Mouse (Mus musculus): Measurements from ENCODE around the gene Hydin. TPM values are rescaled to one million over a fixed set of nuclear protein-coding genes. Genes with fewer than 3 reads are reported as not detected.
"Not testable (repeated sequence)": the region's sequence is repeated elsewhere in the genome, so short reads cannot be mapped to it uniquely, and the experiment has no call there.

Hydin gene
- polyA plus RNA-seq, 1 experiment, result not detected

DNA sequence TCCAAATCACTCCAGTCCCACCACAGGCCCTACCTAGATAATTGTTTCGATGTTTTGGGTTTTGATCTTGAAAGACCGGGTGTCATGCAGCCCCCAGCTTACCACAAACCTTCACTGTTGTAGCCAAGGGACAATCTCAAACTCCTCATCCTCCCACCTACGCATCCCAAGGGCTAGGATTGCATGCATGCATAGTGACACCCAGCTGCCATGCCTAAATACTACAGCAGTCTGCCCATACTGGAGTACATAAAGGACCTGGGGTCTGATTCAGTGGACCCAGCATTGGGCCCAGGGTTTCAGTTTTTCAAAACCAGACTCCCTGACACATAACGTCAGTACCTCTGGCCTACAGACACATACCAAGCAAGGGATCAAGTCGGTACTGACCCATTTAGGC, 224.3 kb downstream of the Hydin start:
- no peaks in the 10 kb centered on the region for H3K4me1 ChIP-seq (ENCODE audit: control insufficient read depth, insufficient read depth, low read length)
- H3K27ac ChIP-seq (ENCODE audit: insufficient read depth, low read length), result no peak overlapping the region
- no peak for TF ChIP-seq CTCF (IDR thresholded peaks at IDR 0.05; ENCODE audit: borderline replicate concordance, insufficient read depth, low read length)
- no peak for TF ChIP-seq POLR2A (IDR thresholded peaks at IDR 0.05; ENCODE audit: low read depth, low read length)
- no peak overlapping the region for H3K4me3 ChIP-seq (ENCODE audit: insufficient read depth, low read length)

DNA sequence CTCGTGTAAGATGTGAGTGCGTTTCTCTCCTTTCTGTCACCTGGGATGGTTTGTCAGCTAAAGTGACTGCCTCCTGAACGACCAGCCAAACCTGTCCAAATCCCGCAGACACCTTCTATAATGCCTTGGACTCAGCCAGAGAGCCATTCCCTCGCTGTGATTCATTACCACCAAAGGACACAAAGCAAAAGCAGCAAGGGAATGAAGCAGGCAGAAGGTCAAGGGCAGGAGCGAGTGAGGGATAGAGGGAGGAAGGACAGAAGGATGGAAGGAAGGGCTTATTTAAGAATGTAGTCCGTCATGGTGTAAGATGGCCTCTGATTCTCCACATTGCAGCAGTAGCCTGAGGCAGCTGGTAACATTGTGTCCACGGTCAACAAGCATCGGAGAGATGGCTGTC, 229.5 kb downstream of the Hydin start:
- Histone ChIP-seq H3K4me3 (ENCODE audit: insufficient read depth, low read length) (no peak overlapping the region), H3K4me1 (ENCODE audit: control insufficient read depth, insufficient read depth, low read length) (no peaks in the 10 kb centered on the region), H3K27ac (ENCODE audit: insufficient read depth, low read length) (no peak overlapping the region)
- TF ChIP-seq POLR2A (IDR thresholded peaks at IDR 0.05; ENCODE audit: low read depth, low read length), result no peak
- TF ChIP-seq CTCF (IDR thresholded peaks at IDR 0.05; ENCODE audit: borderline replicate concordance, insufficient read depth, low read length), result no peak

GRCm38 (mm10) chr8:110500253-110500652, 233.5 kb downstream of the Hydin start:
- no peak overlapping the region for H3K27ac ChIP-seq (ENCODE audit: insufficient read depth, low read length)
- TF ChIP-seq POLR2A (IDR thresholded peaks at IDR 0.05; ENCODE audit: low read depth, low read length) (no peak), CTCF (IDR thresholded peaks at IDR 0.05; ENCODE audit: borderline replicate concordance, insufficient read depth, low read length) (no peak)
- H3K4me3 ChIP-seq (ENCODE audit: insufficient read depth, low read length), result no peak overlapping the region
- H3K4me1 ChIP-seq (ENCODE audit: control insufficient read depth, insufficient read depth, low read length), result no peaks in the 10 kb centered on the region

DNA sequence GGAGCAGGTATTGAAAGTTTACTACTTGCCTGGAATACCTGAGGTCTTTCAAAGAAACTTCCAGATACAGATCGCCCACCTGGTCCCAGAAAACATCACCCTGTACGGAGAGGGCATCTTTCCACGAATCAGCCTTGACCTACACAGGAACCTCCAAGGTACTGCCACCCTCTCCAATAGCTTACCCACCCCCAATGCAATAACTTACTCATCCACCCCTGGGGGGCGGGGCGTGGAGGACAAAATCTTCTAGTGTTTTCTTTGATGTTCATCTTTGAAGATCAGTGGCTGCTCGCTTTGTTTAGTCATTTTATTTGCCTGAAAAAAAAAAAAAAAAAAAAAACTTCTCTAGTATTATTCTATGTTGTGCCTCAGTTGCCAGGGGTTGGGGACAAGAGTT, 233.9 kb downstream of the Hydin start:
- TF ChIP-seq CTCF (IDR thresholded peaks at IDR 0.05; ENCODE audit: borderline replicate concordance, insufficient read depth, low read length) (no peak), POLR2A (IDR thresholded peaks at IDR 0.05; ENCODE audit: low read depth, low read length) (no peak)
- Histone ChIP-seq H3K4me1 (ENCODE audit: control insufficient read depth, insufficient read depth, low read length) (no peaks in the 10 kb centered on the region), H3K27ac (ENCODE audit: insufficient read depth, low read length) (no peak overlapping the region), H3K4me3 (ENCODE audit: insufficient read depth, low read length) (no peak overlapping the region)

DNA sequence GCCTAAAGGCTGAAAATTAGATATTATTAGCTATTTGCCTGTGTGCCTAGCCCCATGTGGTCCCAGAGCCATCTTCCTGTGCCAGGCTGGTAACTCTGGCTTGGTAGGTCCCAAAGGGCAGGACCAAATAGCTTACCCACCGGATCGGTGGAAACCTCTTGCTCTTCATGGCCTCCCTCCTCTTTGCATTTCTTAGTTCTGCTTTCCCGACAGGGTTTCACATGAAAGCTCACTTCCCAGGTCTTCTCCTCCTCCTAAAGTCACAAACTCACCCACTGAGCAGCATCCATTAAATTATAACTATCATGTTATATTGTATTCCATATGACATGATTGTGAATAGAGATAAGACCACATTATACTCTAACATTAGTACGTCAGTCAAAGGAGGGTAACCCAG, 234.6 kb downstream of the Hydin start:
- H3K4me3 ChIP-seq (ENCODE audit: insufficient read depth, low read length), result no peak overlapping the region
- no peak for TF ChIP-seq CTCF (IDR thresholded peaks at IDR 0.05; ENCODE audit: borderline replicate concordance, insufficient read depth, low read length)
- no peak for TF ChIP-seq POLR2A (IDR thresholded peaks at IDR 0.05; ENCODE audit: low read depth, low read length)
- H3K4me1 ChIP-seq (ENCODE audit: control insufficient read depth, insufficient read depth, low read length), result no peaks in the 10 kb centered on the region
- no peak overlapping the region for H3K27ac ChIP-seq (ENCODE audit: insufficient read depth, low read length)

GRCm38 (mm10) chr8:110502880-110503279, 236.1 kb downstream of the Hydin start:
- TF ChIP-seq CTCF (IDR thresholded peaks at IDR 0.05; ENCODE audit: borderline replicate concordance, insufficient read depth, low read length), result no peak
- TF ChIP-seq POLR2A (IDR thresholded peaks at IDR 0.05; ENCODE audit: low read depth, low read length), result no peak
- Histone ChIP-seq H3K4me1 (ENCODE audit: control insufficient read depth, insufficient read depth, low read length) (no peaks in the 10 kb centered on the region), H3K27ac (ENCODE audit: insufficient read depth, low read length) (no peak overlapping the region), H3K4me3 (ENCODE audit: insufficient read depth, low read length) (no peak overlapping the region)

DNA sequence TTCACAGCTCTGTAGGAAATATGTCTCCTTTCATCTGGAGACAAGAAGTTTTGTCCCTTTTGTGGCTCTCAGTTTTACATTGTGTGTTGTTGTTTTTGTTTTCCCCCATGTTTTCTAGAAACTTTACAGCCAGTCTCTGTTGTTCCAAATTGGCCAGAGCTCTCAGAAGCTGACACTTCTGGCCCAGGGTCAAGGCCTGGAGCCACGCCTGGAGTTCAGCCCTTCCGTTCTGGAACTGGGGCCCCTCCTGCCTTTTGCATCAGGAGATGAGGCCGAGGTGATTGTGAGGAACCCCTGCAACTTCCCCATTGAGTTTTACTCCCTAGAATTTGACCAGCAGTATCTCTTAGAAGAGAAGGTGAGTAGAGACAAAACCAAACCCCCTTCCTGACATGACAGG, 242.0 kb downstream of the Hydin start:
- TF ChIP-seq CTCF (IDR thresholded peaks at IDR 0.05; ENCODE audit: borderline replicate concordance, insufficient read depth, low read length) (no peak), POLR2A (IDR thresholded peaks at IDR 0.05; ENCODE audit: low read depth, low read length) (no peak)
- H3K4me1 ChIP-seq (ENCODE audit: control insufficient read depth, insufficient read depth, low read length), result no peaks in the 10 kb centered on the region
- no peak overlapping the region for H3K27ac ChIP-seq (ENCODE audit: insufficient read depth, low read length)
- H3K4me3 ChIP-seq (ENCODE audit: insufficient read depth, low read length), result no peak overlapping the region

- Histone ChIP-seq H3K4me1 (ENCODE audit: control insufficient read depth, insufficient read depth, low read length) (no peaks in the 10 kb centered on the region), H3K27ac (ENCODE audit: insufficient read depth, low read length) (no peak overlapping the region), H3K4me3 (ENCODE audit: insufficient read depth, low read length) (no peak overlapping the region)
- TF ChIP-seq POLR2A (IDR thresholded peaks at IDR 0.05; ENCODE audit: low read depth, low read length) (no peak), CTCF (IDR thresholded peaks at IDR 0.05; ENCODE audit: borderline replicate concordance, insufficient read depth, low read length) (no peak)
Observed at GRCm38 (mm10) chr8:110519790-110520189, 253.0 kb downstream of the Hydin start.

- Histone ChIP-seq H3K4me1 (ENCODE audit: control insufficient read depth, insufficient read depth, low read length) (no peaks in the 10 kb centered on the region; the same call in 1 of the 2 replicates), H3K4me3 (ENCODE audit: insufficient read depth, low read length) (no peak overlapping the region), H3K27ac (ENCODE audit: insufficient read depth, low read length) (no peak overlapping the region)
- TF ChIP-seq POLR2A (IDR thresholded peaks at IDR 0.05; ENCODE audit: low read depth, low read length), result no peak
- no peak for TF ChIP-seq CTCF (IDR thresholded peaks at IDR 0.05; ENCODE audit: borderline replicate concordance, insufficient read depth, low read length)
Observed at GRCm38 (mm10) chr8:110521851-110522250, 255.1 kb downstream of the Hydin start.

- H3K4me1 ChIP-seq (ENCODE audit: control insufficient read depth, insufficient read depth, low read length); H3K4me3 ChIP-seq (ENCODE audit: insufficient read depth, low read length); H3K27ac ChIP-seq (ENCODE audit: insufficient read depth, low read length): not testable (repeated sequence)
Observed at GRCm38 (mm10) chr8:110522495-110522894, 255.7 kb downstream of the Hydin start.

- TF ChIP-seq CTCF (IDR thresholded peaks at IDR 0.05; ENCODE audit: borderline replicate concordance, insufficient read depth, low read length) (no peak), POLR2A (IDR thresholded peaks at IDR 0.05; ENCODE audit: low read depth, low read length) (no peak)
- Histone ChIP-seq H3K4me3 (ENCODE audit: insufficient read depth, low read length) (no peak overlapping the region), H3K4me1 (ENCODE audit: control insufficient read depth, insufficient read depth, low read length) (no peaks in the 10 kb centered on the region; the same call in 1 of the 2 replicates), H3K27ac (ENCODE audit: insufficient read depth, low read length) (no peak overlapping the region)
Observed at GRCm38 (mm10) chr8:110522985-110523384, 256.2 kb downstream of the Hydin start.

Data from embryonic fibroblast, embryonic 13.5 days (primary cell).